Mouse (Mus musculus) embryo, embryonic 10.5 days (tissue): ENCODE results near the gene Atp5h.
"Not testable (repeated sequence)": the region's sequence is repeated elsewhere in the genome, so short reads cannot be mapped to it uniquely, and the experiment has no call there.

Experiments
- DNase-seq: peaks from one replicate; pipeline ENCODE4 v3.0.0-alpha.2; 2015; ENCODE audit warnings: low spot score

Gene Atp5h

DNA sequence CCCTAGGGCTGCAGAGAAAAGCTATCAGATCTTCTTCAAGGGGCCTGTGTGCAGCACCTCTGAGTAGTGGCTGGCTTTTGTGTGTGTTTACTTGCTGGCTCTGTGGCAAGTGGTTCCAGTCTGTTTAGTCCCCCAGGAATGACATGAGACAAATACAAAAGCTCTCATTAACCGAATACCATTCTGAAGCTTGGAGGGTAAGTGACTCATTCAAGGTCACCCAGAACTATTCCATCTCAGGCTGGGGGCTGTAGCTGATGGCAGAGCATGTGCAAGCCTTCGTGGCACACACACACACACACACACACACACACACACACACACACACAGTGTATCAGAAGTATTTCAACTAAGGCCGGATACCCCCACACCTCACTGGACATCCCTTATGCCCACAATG is 19.6 kb downstream of the Atp5h start:
- DNase-seq, result no peak

DNA sequence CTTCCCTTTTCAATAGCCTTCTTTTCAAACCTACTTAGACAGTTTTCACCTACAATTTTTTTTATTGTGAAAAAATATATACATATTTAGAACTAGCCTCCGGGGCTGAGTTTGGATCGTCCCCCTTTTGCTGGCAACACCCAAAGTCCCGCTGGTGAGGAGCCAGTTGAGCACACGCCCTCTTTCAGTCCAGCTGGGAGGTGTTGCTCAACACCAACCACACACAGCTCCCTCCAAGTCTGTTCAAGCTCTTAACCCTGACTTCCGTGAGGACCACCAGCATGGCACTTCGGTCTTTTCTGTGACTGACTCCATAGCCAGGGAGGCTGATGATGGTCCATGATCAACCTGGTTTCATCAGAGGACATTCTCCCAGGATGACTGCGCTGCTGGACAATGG is 21.7 kb downstream of the Atp5h start:
- DNase-seq, result no peak

DNA sequence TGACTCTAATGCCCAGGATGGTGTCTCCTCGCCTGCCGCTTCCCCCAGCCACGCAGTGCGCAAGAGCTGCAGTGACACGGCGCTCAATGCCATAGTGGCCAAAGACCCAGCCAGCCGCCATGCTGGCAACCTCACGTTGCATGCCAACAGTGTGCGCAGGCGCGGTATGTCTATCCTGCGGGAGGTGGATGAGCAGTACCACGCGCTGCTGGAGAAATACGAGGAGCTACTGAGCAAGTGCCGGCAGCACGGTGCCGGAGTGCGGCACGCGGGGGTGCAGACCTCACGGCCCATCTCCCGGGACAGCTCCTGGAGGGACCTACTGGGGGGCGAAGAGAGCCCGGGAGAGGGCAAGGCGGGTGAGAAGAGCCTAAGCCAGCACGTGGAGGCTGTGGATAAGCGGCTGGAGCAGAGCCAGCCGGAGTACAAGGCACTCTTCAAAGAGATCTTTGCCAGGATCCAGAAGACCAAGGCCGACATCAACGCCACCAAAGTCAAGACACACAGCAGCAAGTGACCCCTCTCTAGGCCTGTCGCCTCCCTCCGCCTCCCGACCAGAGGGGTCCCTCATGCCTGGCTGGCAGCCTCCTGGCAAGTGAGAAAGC is 25.9 kb downstream of the Atp5h start:
- DNase-seq, result no peak

DNA sequence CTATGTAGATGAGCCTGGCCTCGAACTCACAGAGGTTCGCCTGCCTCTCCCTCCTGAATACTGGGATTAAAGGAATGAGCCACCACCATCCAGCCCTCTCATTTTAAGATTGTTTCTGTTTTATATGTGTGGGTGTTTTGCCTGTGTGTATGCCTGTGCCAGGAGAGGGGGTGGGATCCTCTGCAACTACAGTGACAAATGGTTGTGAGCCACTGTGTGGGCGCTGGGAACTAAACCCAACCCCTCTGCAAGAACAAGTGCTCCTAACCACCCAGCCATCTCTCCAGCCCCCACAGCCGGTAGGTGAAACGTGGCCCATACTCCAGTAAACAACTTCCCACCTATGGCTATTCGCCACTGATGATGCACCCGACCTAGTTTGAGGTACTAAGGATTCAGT is 28.4 kb downstream of the Atp5h start:
- no peak for DNase-seq

DNA sequence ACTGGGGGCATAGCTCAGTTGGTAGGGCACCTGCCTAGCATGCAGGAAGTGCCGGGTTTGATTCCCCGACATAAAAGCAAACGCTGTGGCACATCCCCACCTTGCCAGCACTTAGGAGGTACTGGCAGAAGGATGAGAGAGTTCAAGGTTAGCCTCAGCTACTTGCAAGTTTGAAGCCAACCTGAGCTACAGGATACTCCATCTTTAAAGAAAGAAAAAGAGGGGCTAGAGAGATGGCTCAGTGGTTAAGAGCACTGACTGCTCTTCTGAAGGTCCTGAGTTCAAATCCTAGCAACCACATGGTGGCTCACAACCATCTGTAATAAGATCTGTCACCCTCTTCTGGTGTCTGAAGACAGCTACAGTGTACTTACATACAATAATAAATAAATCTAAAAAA is 32.9 kb downstream of the Atp5h start:
- DNase-seq, result not testable (repeated sequence)

DNA sequence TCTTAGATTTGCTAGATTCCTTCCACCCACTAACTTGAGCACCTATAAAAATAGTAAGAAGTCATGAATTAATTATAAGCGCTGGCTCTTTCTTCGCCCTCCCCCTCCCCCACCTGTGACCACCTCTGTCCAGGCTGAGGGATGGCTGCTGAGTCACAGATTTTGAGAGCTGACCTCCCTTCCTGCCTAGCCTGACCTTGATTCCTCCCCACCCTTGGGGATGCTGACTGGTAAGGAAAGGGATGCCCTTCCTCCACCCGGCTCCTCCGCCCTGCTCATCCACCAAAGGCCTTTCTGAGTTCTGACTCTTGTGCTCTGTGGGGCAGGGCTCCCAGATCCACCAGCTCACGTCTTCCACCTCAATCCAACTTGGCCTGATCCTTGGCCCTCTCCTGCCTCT is 35.2 kb downstream of the Atp5h start:
- no peak for DNase-seq

DNA sequence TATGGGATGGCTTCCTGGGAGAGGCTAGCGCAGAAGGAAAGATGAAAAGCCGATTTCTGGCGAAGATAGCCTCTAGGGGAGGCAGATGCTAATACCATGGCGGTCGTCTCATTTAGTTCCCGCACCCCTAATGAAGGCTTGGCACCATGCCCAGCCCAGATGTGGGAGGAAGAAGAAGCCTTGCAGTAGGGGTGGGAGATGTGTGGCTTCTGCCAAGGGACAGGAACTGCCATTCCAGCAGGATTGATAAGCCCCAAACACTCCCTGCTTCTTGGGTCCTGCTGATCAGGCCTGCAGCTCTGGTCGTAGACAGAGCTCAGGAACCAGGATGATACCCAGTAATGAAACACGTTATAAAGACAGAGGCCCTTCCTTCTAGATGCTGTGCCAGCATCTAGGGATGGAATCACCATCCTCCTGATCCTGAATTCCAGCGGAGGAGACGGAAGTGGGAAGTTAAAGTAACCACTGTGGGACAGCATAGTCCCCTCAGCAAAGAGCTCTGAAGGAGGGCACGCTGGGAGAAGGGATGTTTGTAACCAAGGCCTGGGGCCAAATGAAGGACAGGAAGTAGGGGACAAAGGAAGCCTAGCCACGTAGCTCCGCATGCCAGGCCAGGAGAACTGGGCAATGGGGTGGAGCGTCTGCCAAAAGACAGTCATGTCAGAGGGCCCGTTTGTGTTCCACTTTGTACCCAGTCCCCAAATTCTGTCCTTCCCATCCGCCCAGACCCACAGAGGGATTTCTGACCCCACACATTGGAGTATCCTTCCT is 35.9 kb downstream of the Atp5h start:
- DNase-seq, result no peak

DNA sequence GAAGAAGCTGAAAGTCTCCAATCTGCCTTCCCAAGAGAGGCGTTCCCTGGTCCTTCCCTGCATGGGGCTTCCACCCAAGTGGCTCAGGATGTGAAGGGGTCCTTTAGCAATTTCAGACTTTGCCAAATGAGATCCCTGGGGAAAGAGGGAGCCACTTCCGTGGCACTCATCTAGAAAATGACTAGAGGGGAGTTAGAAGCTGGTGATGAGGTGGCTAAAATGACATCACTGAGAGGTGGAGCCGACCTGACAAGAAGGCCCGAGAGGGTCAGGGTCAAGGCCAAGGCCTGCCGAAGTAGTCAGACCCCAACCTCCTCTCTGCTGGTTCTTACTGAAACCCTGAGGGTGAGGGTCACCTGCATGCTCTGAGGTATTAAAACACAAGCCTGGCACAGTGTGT is 36.9 kb downstream of the Atp5h start:
- DNase-seq, result no peak

DNA sequence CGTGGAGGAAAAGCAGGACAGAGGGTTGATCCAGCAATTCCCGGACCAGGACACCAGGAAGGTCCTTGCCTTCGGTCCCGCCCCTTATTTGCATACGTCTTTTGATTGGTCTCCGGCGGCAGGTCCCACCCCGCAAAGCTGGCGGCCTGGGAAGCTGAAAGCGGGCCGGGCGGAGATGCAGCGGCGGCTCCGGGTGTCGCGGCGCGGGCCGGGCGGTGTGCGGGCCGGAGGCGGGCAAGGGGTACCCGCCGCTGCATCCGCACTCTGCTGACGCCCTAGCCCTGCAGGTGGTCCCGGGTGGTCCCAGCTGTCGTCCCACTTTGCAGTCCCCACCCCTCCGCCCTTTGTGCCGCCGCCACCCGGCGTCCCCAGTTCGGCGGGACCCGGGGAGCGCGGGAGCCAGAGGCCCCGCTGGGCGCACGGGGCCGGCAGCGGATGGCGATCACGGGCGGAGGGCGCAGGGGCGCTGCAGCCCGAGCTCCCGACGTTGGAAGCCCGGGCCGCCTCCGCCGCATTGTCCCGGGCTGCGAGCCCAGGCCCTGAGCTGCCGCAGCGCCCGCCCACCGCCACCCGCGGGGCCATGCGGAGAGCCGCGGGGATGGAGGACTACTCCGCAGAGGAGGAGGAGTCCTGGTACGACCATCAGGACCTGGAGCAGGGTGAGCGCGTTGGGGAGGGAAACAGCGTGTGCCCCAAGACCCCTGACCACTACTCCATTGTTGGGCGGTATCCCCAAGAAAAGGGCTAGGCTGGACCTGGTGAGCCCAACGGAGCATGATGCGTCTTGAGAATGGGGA is 37.8 kb downstream of the Atp5h start, which contains the start of gene Cdr2l:
Gene Cdr2l (plus strand): TSS at position 174 of the 797 bp plus-strand sequence.
- peak; percentile 96 for DNase-seq

DNA sequence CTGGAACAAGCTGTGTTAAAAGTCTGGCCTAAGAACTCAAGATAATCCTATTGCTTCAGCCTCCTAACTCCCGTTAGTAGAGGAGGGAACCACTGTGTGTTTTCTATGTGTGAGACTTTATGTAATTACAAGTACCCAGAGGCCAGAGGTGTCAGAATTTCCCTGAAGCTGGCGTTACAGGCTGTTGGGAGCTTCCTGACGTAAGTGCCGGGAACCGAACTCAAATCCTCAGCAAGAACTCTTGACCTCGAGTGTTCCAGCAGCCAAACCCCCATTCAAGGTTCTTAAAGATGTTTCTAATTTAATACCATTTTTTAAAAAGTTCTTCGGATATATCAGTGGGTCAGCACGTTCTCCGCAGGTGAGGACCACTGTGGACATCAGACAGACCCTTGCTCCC is 38.5 kb downstream of the Atp5h start:
- no peak for DNase-seq

DNA sequence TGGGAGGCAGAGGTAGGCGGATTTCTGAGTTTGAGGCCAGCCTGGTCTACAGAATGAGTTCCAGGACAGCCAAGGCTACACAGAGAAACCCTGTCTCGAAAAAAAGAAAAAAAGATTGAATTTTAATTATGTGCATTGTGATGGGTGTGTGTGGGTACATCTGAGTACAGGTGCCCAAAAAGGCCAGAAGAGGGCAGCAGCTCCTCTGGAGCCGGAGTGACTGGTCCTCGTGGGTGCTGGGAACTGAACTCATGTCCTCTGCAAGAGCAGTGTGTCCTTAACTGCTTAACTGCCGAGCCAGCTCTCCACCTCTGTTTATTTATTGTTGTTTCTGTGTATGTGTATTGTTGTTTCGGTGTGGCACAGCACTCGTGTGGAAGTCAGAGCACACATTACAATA is 41.9 kb downstream of the Atp5h start:
- DNase-seq, result no peak

DNA sequence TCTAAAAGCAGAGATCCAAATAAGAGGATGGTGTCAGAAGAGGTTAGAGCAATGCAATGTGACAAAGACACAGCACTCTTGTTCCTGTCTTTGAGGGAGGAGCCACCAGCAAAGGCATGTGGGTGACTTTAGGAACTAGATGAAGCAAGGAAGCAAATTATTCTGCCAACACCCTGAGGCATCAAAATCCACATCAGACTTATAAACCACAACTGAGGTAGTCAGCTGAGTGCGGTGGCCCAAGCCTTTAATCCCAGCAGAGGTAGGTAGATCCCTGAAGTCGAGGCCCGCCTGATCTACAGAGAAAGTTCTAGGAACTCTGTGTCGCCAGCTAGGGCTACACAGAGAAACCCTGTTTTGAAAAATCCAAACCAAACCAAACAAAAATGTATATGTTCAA is 42.5 kb downstream of the Atp5h start:
- DNase-seq, result no peak

DNA sequence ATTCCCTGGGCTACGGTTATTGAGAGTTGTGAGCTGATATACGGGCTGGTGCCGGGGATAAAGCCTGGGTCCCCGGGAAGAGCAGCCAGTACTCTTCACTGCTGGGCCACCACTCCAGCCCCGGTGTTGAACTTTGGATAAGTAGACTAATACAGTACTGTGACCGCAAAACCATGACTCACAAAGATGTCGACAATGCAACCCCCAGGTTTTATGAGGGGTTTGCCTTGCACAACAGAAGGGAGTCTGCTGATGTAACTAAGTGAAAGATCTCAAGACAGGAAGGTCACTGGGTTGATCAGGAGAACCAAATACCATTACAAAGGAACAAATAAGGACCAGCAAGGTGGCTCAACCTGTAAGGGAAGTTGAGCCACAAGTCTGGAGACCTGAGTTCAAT is 43.0 kb downstream of the Atp5h start:
- DNase-seq, result no peak

DNA sequence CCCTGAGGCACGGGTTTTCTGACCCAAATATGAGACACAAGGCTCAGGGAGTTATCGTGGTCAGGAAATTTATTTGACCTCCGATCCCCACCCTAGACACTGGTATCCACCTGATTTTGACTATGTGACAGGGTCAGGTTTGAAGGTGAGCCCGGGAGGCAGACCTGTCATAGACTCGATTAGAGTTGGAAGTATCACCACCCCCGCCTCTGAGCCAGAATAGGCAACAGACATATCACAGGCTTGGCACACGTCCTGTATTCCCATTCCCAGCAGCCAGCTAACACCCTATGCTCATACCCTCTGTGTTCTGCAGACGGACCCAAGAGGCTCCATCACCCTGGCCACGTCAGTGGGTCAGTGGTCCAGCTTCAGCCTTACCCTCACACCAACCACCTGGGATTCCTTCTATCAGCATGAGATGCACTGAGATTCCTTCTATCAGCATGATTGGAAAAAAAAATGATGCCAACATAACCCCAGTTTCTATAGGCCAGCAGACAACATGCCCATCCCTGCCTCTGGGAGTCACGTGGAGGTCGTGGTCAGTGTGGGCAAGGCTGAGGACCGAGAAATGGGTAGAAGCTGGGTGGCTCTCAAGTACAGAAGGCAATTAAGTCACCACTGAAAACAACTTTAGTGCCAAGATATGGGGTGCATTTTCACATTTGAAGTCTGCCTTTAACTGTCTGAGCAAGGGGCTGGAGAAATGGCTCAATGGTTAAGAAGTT is 44.9 kb downstream of the Atp5h start:
- no peak for DNase-seq

DNA sequence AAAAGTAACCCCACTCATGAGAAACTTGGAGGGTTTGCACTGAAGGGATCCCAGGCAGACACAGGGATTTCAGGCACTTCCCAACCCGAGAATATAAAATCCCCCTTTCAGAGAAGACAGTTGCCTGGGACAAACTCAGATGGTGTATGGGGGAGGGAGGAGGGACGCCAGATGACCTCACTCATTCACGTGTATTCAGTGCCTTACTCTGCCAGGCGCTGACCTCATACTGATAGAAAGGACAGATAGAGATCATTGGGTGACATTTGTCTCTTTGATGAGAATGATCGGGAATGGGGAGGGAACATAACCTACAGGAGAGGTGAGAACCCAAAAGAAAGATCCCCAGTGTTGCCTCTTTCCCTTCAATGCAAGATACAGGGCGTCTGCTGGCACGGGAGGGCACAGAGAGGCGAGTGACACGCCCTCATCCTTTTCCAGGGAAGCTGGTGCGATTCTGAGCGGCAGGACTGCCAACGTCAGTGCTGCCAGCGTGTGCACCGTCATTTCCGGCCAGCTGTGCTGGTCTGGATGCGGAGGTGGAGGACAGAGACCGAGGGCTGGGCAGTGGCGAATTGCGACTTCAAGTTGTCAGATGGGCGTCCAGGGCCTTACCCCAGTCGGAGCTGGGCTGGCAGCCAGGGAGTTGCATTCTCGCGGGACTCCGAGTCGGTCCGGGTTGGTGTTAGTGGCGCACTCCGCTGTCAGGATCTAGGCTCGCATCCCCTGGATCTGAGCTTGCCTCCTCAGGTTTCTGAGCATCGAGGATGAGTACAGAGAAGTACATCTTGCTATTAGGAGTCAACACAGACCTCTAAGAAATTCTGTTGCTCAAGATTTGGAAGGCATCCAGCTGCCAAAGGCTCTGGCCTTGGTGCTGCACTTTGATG is 45.7 kb downstream of the Atp5h start:
- peak; percentile 57 for DNase-seq

DNA sequence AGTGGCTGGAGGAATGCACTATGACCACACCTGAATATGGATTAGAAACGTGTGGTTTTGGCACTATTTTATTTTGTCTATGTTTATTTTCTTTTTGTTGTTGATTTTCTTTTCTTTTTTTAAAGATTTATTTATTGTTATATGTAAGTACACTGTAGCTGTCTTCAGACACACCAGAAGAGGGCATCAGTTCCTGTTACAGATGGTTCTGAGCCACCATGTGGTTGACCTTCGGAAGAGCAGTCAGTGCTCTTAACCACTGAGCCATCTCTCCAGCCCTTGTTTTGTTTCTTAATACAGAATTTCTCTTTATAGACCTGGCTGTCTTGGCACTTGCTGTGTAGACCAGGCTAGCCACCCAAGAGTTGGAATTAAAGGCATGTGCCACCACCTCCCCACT is 47.0 kb downstream of the Atp5h start:
- DNase-seq, result no peak

DNA sequence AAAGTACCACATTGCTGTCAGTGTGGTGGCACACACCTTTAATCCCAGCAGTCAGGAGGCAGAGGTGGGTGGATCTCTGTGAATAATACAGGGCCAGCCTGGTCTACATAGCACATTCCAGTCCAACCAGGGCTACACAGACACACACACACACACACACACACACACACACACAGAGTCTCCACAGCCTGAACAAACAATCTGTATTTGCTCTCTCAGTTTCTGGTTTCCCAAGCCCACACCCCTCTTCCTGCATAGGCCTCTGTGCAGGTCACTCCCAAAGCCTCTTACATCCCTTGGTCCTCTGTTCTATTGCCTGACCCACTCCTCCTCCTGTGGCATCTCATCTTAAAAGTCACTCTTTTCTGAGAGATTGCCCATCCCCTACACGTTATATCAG is 47.7 kb downstream of the Atp5h start:
- no peak for DNase-seq

DNA sequence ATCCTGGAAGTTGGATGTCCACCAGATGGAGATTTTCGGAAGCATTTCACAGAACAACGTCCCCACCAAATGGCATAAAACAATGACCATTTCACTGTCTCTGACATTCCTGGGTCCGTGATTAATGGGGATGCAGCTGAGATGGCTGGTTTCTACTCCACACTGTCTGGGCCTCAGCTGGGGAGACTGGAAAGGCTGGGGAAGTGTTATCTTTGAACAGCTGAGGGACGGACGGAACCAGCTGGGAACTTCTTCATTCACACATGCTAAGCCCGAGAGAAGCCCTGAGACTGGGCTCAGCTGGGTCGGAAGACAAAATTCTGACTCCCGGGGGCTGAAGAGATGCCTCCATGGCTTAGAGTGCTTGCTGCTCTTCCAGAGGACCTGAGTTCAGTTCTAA is 48.4 kb downstream of the Atp5h start:
- DNase-seq, result no peak

DNA sequence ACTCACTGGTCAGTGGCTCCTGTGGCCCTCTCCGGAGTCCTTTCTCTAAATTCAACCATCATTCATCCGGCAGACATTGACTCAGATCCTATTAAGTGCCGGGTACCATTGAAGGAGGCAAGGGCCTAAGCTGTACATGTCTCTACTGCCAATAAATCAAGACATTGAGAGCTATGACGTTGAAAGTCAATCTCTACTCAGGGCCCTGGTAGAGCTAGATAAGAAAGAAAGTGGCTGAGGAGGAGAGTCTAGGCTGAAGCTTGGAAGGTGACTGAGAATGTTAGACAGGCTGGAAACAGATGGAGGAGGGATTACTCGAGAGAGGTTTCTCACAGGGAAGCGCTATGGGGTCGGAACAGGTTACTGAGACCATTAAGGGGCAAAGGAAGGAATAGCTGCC is 49.4 kb downstream of the Atp5h start:
- no peak for DNase-seq

DNA sequence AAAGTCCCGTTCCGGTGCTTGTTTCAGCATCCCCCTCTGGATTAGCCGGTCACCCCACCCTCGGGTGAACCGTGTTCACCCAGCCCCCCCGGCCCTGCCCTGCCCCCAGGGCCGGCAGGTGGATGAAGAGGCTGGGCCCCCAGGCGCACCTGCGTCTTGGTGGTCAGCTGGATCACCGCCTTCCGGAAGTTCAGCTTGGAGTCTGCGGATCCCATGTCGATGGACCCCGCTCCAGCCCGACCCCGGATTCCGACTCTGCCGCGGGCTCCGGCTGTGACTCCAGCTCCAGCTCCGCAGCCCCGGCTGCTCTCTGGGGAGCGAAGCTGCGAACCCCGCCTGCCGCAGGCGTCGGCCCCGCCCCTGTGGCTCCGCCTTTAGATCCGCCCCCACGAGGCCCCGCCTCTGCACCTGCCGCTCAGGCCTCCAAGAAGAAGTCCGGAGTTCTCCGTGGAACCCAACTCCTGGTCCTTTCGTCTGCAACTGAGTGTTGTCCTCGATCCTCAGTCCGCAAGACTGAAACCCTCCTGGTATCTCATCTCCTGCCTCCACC is 52.3 kb downstream of the Atp5h start, which contains the start of gene Hid1:
Gene Hid1 (minus strand): TSS at position 362 of the 550 bp plus-strand sequence.
- DNase-seq, result peak; percentile 78
